Mouse (Mus musculus) adrenal gland, adult (tissue): ENCODE results near the gene Slc9a8.

Experiments used
- DNase-seq, 2 experiments: peaks; one replicate each; pipeline ENCODE4 v3.0.0; 2022 to 2023; ENCODE audit warnings: low spot score in 1 of 2; ENCODE audit not compliant: inconsistent age in 2 of 2

Slc9a8 gene

GRCm38 (mm10) chr2:167482681-167483080, 61.2 kb downstream of the Slc9a8 start:
- DNase-seq = no peak

DNA sequence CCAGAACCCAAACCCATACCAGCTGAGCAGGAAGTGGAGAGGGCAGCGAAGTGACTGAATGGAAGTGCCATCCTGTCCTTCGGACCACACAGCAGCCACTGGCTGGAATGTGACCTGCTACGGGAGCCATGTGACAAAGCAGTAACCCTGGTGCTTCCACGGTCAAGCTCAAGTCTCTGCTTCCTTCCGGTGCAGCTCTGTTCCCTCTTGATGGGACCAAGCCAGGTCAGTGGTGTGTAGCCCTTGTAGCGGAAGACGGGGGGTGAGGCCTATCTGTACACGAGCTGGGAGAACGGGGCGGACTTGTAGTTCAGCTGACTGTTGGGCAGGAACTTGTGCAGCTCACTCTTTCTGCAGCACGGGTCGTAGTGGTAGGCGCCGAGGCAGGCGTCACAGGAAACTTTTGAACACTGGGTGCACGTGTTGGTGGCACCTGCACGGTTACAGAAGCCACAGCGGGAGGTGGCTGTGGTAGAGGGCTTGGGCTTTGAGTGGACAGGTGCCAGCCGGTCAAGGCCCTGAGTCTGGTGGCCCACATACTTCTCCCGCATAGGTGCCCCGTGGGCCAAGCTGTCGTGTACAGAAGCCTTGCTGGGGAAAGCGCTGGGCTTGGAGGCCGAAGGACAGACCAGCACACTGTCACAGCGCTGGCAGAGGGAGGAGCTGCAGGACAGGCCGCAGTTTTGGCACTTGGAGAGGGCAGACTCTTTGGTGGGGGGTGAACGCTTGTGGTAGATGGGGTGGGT, 61.7 kb downstream of the Slc9a8 start:
- DNase-seq = peak in 1 of 2 experiments; percentile 69

GRCm38 (mm10) chr2:167483827-167484410, 62.4 kb downstream of the Slc9a8 start:
- peak; percentile 70 to 81 for DNase-seq

DNA sequence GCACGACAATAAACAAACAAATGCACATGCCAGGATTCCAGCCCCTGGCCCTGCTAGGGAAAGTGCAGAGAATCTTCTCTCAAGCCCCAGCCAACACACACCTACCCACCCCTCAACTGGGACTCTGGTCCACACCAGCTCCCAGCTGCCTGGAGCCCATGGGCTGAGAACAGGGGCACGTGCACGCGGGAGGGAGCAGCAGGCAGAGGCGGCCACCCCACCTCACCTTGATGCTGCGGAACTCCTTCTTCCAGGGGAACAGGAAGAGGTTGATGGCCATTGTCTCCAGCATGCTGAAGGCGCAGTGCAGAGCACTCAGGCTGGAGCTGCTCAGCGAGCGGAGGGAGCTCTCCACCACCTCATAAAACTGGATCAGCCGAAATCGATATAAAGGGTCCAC, 63.4 kb downstream of the Slc9a8 start:
- DNase-seq = no peak

DNA sequence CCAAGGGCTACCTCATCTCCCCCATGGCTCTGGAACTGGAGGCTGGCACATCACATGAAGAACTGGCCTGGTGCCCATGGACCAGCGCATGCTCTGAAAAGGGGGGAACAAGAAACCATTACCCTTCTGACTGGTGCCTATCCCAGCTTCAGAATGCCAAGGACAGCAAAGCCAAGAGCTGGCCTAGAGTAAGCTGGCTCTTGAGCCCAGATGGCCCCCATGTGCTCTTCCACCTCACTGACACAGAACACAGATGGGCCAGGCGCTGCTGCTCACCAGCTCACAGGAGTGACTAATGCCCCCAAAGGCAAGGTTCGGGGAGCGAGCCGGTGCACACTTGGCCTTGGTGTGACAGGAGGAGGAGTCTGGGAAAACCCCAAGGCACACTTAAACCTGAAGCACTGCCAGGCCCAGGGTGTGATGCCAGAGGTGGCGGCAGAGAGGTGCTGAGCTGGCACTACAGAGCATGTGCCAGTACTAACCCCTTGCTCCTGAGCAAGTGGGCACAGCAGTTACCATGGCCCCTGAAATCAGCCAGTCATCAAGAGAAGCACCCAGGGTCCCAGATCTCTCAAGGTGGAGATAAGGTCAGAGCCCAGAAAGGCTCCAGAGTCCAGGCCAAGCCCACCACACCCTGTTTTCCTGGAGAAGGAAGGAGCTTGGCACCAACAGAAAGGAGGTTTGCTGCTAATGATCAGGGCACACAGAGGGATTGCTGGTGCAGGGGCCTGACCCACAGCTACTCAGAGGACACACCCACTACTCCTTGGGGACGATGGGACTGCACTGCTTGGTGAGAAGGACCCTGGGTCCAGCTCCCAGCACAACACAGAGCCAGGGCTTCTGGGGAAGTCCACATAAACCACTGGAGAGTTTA, 64.2 kb downstream of the Slc9a8 start:
- DNase-seq = peak; percentile 93 to 95

DNA sequence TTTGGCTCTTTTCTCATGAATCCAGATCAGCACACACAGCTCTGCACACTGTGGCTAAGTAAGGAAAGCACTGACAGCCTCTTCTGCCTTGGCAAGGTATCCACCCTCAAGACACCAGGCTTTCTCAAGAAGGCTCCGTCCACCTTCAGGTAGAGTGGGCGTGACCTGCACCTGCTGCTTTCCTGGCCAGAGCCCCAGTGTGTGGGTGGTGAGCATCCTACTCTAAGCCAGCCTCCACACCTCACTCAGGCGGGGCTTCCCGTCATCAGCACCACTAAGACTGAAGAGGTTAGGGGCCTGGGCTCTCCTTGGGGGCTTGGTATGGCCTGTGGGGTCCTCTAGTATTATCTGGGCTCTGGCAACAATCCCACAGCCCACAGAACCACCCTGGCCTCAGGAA, 65.1 kb downstream of the Slc9a8 start:
- no peak for DNase-seq

- no peak for DNase-seq
Observed at GRCm38 (mm10) chr2:167487551-167487950, 66.0 kb downstream of the Slc9a8 start.

GRCm38 (mm10) chr2:167487994-167488393, 66.5 kb downstream of the Slc9a8 start:
- DNase-seq = peak in 1 of 2 experiments; percentile 69

- DNase-seq = peak in 1 of 2 experiments; percentile 75
Observed at GRCm38 (mm10) chr2:167490813-167491525, 69.5 kb downstream of the Slc9a8 start.

DNA sequence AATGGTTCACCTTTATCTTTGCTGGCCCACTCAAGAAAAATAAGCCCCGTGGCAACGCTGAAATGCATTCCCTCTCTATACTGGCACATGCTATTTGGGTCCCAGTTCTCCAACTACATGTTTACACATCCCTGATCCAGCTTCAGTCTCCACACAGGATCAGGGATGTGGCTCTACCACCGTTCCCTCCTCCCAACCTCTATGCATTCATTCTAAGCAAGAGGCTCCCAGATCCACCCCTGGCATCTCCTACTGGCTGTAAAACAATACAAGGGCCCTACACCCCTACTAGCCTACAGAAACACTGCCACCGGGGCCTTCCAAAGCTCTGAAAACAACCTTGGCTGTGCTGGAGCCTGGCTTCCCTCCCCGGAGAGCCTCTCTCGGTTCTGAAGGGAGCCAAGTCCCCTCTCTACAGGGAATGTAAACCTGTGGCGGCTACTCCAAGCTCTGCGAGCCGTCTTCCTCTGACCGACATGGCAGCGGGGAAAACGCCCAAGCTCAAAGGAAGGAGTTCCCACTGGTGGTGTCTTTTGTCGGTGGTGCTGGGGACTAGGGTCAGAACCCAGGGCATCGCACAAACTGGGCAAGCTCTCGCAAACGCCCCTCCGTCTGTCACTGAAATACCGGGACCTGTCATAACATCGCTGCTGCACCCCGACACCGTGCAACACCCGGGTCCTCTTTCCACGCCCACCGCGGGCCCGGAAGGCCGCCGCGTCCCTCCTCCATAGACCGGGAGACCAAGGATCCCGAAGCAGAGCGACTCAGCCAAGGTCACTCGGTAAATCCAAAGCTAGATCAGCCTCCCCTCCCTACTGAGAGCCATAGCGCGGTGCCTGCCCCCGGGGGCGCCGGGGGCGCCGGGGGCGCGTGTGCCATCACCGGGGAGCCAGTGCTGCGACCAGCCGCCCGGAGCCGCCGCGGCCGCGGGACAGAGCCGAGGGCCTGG, 70.5 kb downstream of the Slc9a8 start, which contains the start of gene Rnf114:
Gene Rnf114, plus strand, starts transcription at position 889 of the 952 bp plus-strand sequence.
- DNase-seq = peak in 1 of 2 experiments; percentile 75

DNA sequence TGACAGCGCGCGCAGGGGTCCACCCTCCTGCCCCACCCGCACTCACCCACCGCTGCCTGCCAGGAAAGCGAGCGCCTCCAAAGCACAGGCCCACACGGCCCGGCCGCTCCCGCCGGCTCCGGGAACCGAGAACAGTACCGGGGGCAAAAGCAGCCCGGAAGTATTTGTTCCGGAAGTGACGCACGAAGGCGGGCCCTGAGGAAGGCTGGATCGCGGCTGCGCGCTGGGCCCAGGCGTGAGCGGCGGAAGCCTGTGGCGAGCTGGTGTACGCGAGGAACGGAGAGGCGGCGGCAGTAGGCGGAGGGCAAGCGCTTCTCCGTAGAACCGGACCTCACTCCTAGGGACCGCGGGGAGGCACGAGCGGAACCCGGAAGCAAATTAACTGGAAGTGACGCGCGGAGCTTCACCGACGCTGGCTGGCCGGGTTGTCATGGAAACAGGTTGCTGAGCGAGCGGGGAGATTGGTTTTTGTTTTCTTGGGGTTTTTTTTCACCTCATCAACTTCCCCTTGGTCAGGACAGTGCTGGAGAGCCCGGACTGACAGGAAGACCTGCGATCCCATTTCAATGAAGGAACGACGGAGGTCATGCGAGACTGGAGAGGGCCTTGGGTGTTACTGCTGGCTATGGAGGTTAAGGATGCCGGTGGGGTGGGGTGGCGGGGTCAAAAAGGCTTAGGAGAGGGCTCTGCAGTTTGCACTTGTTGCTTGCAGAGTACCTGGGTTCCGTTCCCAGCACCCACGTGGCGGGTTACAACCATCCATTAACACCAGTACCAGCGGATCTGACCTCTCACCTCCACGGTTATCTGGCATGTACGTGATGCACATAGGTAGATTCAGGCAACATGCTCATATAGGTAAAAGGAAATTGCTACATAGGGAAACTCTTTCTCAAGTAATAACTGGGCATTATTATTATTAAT, 71.5 kb downstream of the Slc9a8 start, which contains the start of gene Spata2:
Gene Spata2, minus strand, starts transcription at position 175 of the 924 bp plus-strand sequence.
- peak; percentile 95 to 99 for DNase-seq

DNA sequence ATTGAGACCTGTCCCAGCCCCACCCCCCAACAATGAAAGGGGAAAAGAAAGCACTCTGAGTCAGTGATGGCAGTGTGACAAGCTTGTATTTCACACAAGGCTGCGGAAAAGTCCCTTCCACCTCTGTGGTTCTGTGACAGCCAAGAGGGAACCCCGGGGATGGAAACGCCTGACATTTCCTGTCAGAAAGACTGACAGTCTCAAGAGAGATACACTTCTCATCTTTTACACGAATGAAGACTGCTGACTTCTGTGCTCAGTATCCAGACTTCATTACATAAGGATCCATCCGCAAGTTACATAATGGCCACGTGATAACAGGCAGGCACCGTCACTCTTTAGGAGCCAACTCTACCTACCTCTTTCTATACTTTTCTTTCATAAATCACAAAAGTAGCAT, 74.9 kb downstream of the Slc9a8 start:
- DNase-seq = no peak

DNA sequence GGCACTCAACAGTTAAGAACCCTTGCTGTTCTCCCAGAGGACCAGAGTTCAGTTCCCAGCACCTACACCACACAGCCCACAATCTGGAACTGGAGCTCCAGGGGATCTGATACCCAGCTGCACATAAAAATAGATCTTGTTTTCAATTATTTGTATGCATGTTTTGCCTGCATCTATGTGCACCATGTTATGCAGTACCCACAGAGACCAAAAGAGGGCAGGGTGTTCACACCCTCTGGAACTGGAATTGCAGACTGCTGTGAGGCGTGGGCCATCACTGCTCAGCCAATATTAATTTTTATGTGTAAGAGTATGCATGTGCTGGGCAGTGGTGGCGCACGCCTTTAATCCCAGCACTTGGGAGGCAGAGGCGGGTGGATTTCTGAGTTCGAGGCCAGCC, 75.8 kb downstream of the Slc9a8 start:
- DNase-seq = peak in 1 of 2 experiments; percentile 81

GRCm38 (mm10) chr2:167502554-167503252, 81.2 kb downstream of the Slc9a8 start:
- peak in 1 of 2 experiments; percentile 23 for DNase-seq

DNA sequence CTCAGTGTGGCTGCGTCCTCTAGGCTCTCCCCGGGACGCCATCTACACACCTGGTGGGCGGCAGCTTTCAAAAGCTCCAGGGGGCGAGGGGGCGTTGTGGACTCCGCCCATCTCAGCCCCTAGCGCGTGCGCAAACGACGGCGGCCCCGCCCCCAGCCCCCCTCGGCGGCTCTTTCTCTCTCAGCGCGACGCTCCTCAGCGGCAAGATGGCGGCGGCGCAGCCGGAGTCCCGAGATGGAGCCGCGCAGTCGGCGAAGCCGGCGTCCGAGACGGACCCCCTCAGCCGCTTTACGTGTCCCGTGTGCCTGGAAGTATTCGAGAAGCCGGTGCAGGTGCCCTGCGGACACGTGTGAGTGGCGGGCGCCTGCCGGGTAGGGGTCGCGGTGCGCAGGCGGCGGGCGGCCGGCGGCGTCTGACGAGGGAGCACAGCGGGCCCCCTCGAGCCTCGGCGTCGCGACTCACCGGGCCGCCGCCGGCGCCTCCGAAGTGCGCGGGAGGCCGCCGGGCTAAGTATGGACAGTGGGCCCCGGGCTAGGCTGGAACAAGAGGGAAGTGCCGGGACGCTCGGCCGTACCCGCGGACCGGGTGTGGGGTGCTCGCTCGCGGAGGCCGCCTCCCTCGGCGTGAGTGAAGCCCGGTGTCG, 81.9 kb downstream of the Slc9a8 start:
- DNase-seq = peak; percentile 90 to 96

DNA sequence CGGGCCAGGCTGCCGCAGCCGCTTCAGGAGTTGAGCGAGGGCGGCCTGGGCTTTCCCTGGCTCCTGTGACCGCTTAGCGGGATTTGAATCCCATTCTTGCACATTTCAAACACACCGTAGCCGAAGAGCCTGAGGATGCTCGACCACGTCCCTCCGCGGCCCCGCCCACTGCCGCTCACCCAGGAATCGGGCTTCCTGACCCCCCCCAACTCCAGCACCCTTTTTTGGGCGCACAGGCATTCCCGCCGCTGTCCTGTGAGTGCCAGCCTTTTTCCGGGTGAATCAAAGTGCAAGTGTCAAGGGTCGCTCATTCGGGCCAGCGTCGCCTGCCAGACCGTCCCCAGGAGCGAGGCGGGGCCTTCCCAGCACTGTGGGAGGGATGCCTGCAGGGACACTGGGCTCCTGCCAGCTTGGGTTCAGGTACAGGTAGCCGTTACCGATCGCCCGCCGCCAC, 82.4 kb downstream of the Slc9a8 start:
- DNase-seq = peak; percentile 81 to 91

- peak in 1 of 2 experiments; percentile 79 for DNase-seq
Observed at GRCm38 (mm10) chr2:167505127-167505526, 83.6 kb downstream of the Slc9a8 start.
